Mouse (Mus musculus): ENCODE results near the gene Csmd2. TPM values are rescaled to one million over a fixed set of nuclear protein-coding genes. Genes with fewer than 3 reads are reported as not detected.

The Csmd2 gene
- polyA plus RNA-seq, 1 experiment from 2014 or later, result 11.2 TPM

DNA sequence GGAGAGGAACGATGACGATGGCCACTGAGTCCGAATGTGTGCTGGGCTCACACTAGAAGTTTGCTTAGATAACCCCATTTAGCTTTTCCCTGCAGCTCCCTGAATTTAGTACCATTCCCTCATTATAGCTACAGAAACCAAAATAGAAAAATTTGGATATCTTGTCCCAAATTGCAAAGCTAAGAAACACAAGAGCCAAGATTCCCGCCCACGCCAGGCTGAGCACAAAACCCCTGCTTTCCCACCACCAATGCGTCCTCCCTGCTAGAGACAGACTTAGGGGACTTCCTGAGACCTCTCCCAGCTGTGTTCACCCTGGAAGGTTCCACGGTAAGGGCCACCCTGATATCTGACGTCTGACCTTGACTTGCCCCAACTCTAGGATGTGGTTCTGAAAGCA is 462.5 kb downstream of the Csmd2 start:
- Histone ChIP-seq H3K9ac (ENCODE audit: low read depth, low read length) (no peak overlapping the region), H3K4me1 (ENCODE audit: control insufficient read depth, insufficient read depth, low read depth, low read length) (peaks cover 22% of the 10 kb centered on the region), H3K27ac (ENCODE audit: low read depth, low read length) (no peak overlapping the region), H3K27me3 (replicated peaks; ENCODE audit: control insufficient read depth, insufficient read depth, low read length) (no peaks in the 10 kb centered on the region), H3K9me3 (ENCODE audit: control insufficient read depth, low read length) (no peaks in the 10 kb centered on the region), H3K4me3 (ENCODE audit: low read length) (no peak overlapping the region), H3K36me3 (ENCODE audit: control insufficient read depth, insufficient read depth, low read length) (no peaks in the 10 kb centered on the region), H3K4me2 (ENCODE audit: low read length) (no peak overlapping the region)
- 85% methylated on average over 8 of the region's 8 CpGs for WGBS
- ATAC-seq, result no peak

DNA sequence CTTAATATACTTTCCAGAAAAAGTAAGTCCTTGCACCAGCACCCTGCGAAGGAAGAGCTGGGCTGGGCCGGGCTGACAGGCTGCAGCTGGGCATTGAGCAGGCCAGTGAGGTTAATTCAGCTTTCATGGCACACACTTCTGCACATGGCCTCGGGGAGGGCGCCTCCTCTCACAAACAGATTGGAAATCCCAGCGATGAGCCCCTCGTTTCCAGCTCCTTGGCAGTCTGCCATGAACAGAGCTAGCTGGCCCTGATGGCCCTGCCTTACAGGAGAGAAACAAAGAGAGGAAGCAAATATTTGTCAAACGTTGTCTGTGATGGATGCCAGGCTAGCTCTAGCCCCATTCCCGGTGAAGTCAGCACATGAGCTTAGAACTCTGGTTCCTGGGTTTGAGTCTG is 463.3 kb downstream of the Csmd2 start:
- 6% methylated on average over 8 of the region's 8 CpGs for WGBS
- ATAC-seq, result peak; percentile 87
- peaks cover 14% of the 10 kb centered on the region for H3K4me1 ChIP-seq (ENCODE audit: control insufficient read depth, insufficient read depth, low read depth, low read length)
- H3K36me3 ChIP-seq (ENCODE audit: control insufficient read depth, insufficient read depth, low read length), result no peaks in the 10 kb centered on the region
- H3K27me3 ChIP-seq (replicated peaks; ENCODE audit: control insufficient read depth, insufficient read depth, low read length), result no peaks in the 10 kb centered on the region
- H3K9ac ChIP-seq (ENCODE audit: low read depth, low read length), result no peak overlapping the region; the same call in 1 of the 2 replicates
- H3K4me2 ChIP-seq (ENCODE audit: low read length), result no peak overlapping the region
- H3K27ac ChIP-seq (ENCODE audit: low read depth, low read length), result peak overlapping the region; percentile 75
- no peak overlapping the region for H3K4me3 ChIP-seq (ENCODE audit: low read length)
- no peaks in the 10 kb centered on the region for H3K9me3 ChIP-seq (ENCODE audit: control insufficient read depth, low read length)

DNA sequence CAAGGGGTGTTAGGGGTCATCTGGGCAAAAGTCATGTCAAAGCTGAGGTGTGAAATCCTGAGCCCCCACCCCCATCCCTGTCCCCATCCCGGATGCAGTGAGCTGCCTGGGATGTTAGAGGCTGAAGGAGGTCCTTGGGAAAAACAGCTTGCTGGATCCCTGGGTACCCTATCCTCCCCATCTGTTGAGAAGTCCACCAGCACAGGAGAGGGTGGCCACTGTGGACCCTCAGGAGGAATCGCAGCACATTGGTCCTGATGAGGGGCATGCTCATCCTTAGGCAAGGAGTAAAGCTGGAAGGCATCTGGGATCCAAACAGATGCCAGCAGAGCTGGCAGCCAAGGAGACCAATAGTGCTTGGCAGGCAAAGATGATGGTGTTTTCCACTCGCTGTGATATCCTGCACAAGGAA is 463.7 kb downstream of the Csmd2 start:
- no peaks in the 10 kb centered on the region for H3K36me3 ChIP-seq (ENCODE audit: control insufficient read depth, insufficient read depth, low read length)
- no peaks in the 10 kb centered on the region for H3K9me3 ChIP-seq (ENCODE audit: control insufficient read depth, low read length)
- peak; percentile 53 for ATAC-seq
- H3K4me2 ChIP-seq (ENCODE audit: low read length), result no peak overlapping the region
- WGBS, result 41% methylated on average over 3 of the region's 3 CpGs
- H3K4me1 ChIP-seq (ENCODE audit: control insufficient read depth, insufficient read depth, low read depth, low read length), result peaks cover 14% of the 10 kb centered on the region
- H3K4me3 ChIP-seq (ENCODE audit: low read length), result no peak overlapping the region
- peak overlapping the region; percentile 75 for H3K27ac ChIP-seq (ENCODE audit: low read depth, low read length)
- no peaks in the 10 kb centered on the region for H3K27me3 ChIP-seq (replicated peaks; ENCODE audit: control insufficient read depth, insufficient read depth, low read length)
- H3K9ac ChIP-seq (ENCODE audit: low read depth, low read length), result no peak overlapping the region

DNA sequence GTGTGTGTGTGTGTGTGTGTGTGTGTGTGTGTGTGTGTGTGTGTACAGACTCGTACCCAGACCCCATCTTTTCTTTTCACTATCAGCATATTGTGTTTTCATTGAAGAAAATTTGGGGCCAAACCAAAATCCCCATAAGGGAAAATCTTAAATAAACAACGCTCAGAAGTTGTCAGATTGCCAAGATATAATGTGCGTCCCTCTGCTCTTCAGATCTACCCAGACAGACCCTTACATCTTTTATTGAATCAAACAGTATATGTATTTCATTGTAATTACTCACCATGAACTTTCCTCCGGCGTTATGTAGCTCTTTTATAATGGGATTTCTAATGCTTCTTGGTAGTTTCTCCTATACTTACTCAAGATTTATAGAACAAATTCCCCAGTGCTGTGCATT is 479.1 kb downstream of the Csmd2 start:
- Histone ChIP-seq H3K9ac (ENCODE audit: low read depth, low read length) (no peak overlapping the region), H3K4me2 (ENCODE audit: low read length) (no peak overlapping the region), H3K27ac (ENCODE audit: low read depth, low read length) (no peak overlapping the region), H3K4me3 (ENCODE audit: low read length) (no peak overlapping the region), H3K9me3 (ENCODE audit: control insufficient read depth, low read length) (no peaks in the 10 kb centered on the region), H3K27me3 (replicated peaks; ENCODE audit: control insufficient read depth, insufficient read depth, low read length) (no peaks in the 10 kb centered on the region), H3K36me3 (ENCODE audit: control insufficient read depth, insufficient read depth, low read length) (peaks cover 12% of the 10 kb centered on the region), H3K4me1 (ENCODE audit: control insufficient read depth, insufficient read depth, low read depth, low read length) (no peaks in the 10 kb centered on the region)
- 75% methylated on average over 5 of the region's 5 CpGs for WGBS
- ATAC-seq, result no peak

DNA sequence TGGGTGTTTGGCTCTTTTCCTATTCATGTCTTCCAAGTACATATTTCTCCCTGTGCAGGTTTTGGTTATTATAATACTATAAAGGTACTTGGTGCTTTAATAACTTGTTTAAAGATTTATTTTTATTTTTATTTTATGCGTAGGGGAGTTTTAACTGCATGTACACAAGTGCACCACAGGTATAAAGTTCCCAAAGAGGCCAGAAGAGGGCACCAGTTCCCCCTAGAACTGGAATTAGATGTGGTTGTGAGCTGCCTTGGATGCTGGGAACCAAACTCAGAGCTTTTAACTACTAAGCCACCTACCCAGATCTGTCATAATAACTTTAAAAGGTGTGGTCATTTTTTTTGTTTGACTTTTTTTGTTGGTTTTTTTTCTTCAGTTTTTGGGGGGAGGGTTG is 480.4 kb downstream of the Csmd2 start:
- no peak overlapping the region for H3K4me3 ChIP-seq (ENCODE audit: low read length)
- H3K27me3 ChIP-seq (replicated peaks; ENCODE audit: control insufficient read depth, insufficient read depth, low read length), result no peaks in the 10 kb centered on the region
- peaks cover 6% of the 10 kb centered on the region; the same call in 1 of the 2 replicates for H3K36me3 ChIP-seq (ENCODE audit: control insufficient read depth, insufficient read depth, low read length)
- H3K9ac ChIP-seq (ENCODE audit: low read depth, low read length), result no peak overlapping the region
- H3K27ac ChIP-seq (ENCODE audit: low read depth, low read length), result no peak overlapping the region
- H3K4me1 ChIP-seq (ENCODE audit: control insufficient read depth, insufficient read depth, low read depth, low read length), result no peaks in the 10 kb centered on the region
- no peaks in the 10 kb centered on the region for H3K9me3 ChIP-seq (ENCODE audit: control insufficient read depth, low read length)
- WGBS, result 92% methylated on average over 1 of the region's 1 CpGs
- H3K4me2 ChIP-seq (ENCODE audit: low read length), result no peak overlapping the region
- ATAC-seq, result no peak

DNA sequence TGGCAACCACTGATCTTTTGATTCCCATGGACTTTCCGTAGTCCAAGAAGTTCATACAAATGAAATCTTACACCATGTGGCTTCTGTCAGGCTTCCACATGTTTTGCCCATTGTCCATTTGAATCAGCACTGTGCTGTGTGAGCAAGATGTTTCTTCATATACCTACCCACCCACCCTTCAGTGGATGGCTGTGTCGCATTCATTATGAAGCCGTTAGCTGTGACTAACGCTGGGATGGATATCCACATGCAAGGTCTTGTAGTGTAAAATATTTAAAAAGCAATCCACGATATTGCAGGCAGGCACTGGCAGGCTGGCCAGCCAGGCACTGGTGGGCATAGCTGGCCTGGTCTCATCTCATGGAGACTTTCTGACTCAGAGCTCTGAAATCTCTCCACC is 488.6 kb downstream of the Csmd2 start:
- Histone ChIP-seq H3K36me3 (ENCODE audit: control insufficient read depth, insufficient read depth, low read length) (peaks cover 7% of the 10 kb centered on the region; the same call in 1 of the 2 replicates), H3K27ac (ENCODE audit: low read depth, low read length) (no peak overlapping the region), H3K27me3 (replicated peaks; ENCODE audit: control insufficient read depth, insufficient read depth, low read length) (no peaks in the 10 kb centered on the region), H3K4me1 (ENCODE audit: control insufficient read depth, insufficient read depth, low read depth, low read length) (no peaks in the 10 kb centered on the region), H3K4me2 (ENCODE audit: low read length) (no peak overlapping the region), H3K4me3 (ENCODE audit: low read length) (no peak overlapping the region), H3K9me3 (ENCODE audit: control insufficient read depth, low read length) (no peaks in the 10 kb centered on the region), H3K9ac (ENCODE audit: low read depth, low read length) (no peak overlapping the region)
- ATAC-seq, result no peak
- WGBS, result 58% methylated on average over 5 of the region's 5 CpGs

DNA sequence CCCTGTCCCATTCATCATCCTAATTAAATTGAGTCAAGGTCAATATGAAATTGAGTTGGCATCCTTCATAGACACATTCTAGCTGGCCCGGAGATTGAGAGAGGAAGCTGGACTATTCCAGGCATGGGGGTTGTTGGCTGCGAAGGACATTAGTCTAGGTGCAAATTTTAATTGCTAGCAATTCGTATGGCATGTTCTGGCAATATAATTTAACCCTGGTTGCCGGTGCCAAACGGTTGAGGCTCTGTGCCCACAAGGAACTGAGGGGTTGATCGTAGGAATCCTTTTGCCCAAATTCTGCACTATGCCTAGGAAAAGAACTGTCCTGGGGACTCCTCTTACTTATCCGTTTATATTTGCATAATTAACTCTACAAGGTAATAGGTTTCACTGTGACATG is 496.2 kb downstream of the Csmd2 start:
- 73% methylated on average over 7 of the region's 7 CpGs for WGBS
- Histone ChIP-seq H3K27me3 (replicated peaks; ENCODE audit: control insufficient read depth, insufficient read depth, low read length) (no peaks in the 10 kb centered on the region), H3K27ac (ENCODE audit: low read depth, low read length) (no peak overlapping the region), H3K4me1 (ENCODE audit: control insufficient read depth, insufficient read depth, low read depth, low read length) (peaks cover 3% of the 10 kb centered on the region; the same call in 1 of the 2 replicates), H3K4me3 (ENCODE audit: low read length) (no peak overlapping the region), H3K36me3 (ENCODE audit: control insufficient read depth, insufficient read depth, low read length) (peaks cover 11% of the 10 kb centered on the region), H3K4me2 (ENCODE audit: low read length) (no peak overlapping the region), H3K9ac (ENCODE audit: low read depth, low read length) (no peak overlapping the region), H3K9me3 (ENCODE audit: control insufficient read depth, low read length) (no peaks in the 10 kb centered on the region)
- ATAC-seq, result no peak

DNA sequence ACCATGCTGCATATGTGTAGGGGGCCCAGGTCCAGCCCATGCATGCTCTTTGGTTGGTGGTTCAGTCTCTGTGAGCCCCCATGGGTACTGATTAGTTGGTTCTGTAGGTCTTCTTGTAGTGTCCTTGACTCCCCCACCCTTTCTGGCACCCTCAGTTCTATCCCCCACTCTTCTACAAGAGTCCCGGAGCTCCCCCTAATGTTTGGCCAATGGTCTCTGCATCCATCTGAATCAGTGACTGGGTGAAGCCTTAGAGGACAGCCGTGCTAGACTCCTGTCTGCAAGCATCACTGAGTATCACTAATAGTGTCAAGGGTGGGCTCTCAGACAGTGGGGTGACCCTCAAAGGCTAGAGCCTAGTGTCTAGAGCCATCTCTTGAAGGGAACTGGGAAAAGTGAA is 497.0 kb downstream of the Csmd2 start:
- Histone ChIP-seq H3K27ac (ENCODE audit: low read depth, low read length) (no peak overlapping the region), H3K36me3 (ENCODE audit: control insufficient read depth, insufficient read depth, low read length) (peaks cover 13% of the 10 kb centered on the region), H3K4me1 (ENCODE audit: control insufficient read depth, insufficient read depth, low read depth, low read length) (peaks cover 3% of the 10 kb centered on the region; the same call in 1 of the 2 replicates), H3K9me3 (ENCODE audit: control insufficient read depth, low read length) (no peaks in the 10 kb centered on the region), H3K4me2 (ENCODE audit: low read length) (no peak overlapping the region), H3K9ac (ENCODE audit: low read depth, low read length) (no peak overlapping the region), H3K27me3 (replicated peaks; ENCODE audit: control insufficient read depth, insufficient read depth, low read length) (no peaks in the 10 kb centered on the region), H3K4me3 (ENCODE audit: low read length) (no peak overlapping the region)
- 72% methylated on average over 2 of the region's 2 CpGs for WGBS
- no peak for ATAC-seq

DNA sequence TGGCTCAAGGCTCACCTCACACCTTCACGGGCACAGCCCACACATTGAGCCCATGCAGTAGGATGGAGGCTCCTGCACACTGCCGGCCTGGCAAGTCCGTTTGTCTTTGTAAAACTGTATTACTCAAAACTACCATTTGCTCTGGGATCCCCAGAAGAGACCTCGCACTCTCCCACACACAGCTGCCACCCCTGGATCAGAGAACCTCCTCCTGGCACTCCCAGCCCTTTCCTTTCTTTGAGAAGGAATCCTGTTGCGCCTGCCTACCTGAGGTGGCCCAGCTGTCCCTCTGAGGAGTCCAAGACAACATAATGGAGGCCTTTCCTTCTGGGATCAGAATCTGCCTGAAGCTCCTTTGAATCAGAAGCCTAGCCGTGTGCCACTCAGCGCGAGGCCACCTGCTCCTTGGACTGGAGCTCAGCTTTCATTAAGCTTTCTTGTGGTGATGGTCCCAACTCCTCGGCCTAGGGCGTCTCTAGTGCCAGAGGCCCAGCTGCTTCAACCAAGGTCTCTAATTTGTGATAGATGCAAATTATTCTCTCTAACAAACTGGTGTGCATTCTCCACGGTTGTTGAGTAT is 502.0 kb downstream of the Csmd2 start:
- H3K36me3 ChIP-seq (ENCODE audit: control insufficient read depth, insufficient read depth, low read length), result peaks cover 12% of the 10 kb centered on the region
- no peaks in the 10 kb centered on the region for H3K27me3 ChIP-seq (replicated peaks; ENCODE audit: control insufficient read depth, insufficient read depth, low read length)
- peaks cover 5% of the 10 kb centered on the region for H3K4me1 ChIP-seq (ENCODE audit: control insufficient read depth, insufficient read depth, low read depth, low read length)
- no peak overlapping the region for H3K4me2 ChIP-seq (ENCODE audit: low read length)
- H3K9me3 ChIP-seq (ENCODE audit: control insufficient read depth, low read length), result no peaks in the 10 kb centered on the region
- H3K9ac ChIP-seq (ENCODE audit: low read depth, low read length), result no peak overlapping the region
- H3K27ac ChIP-seq (ENCODE audit: low read depth, low read length), result no peak overlapping the region
- ATAC-seq, result no peak
- H3K4me3 ChIP-seq (ENCODE audit: low read length), result no peak overlapping the region
- 65% methylated on average over 11 of the region's 11 CpGs for WGBS
